ENCODE assay signal across 12 mouse cellular contexts in genomic region chr11:30231336-30231735, GRCm38 (mm10). TPM values are rescaled to one million over a fixed set of nuclear protein-coding genes. Genes with fewer than 3 reads are reported as not detected.
DNase-seq lines count a peak whose midpoint lies in the region; ATAC-seq and TF ChIP-seq lines count a peak whose summit lies in the region.
"Had no signal": no experiment of that assay in that cellular context is flagged by ENCODE, and none has a peak within 500 bp of the region (broad histone marks: within the 10 kb centered on the region; RNA-seq: fewer than 3 reads in every experiment).

No protein-coding gene starts in this region.

- intact Hi-C loops in heart, postnatal 25 days (cut with DNase I): loop anchor here (2.0 to 5.0 kb wide), 2 partner anchors 15 to 36 kb away; partner anchors contain the start of gene Sptbn1

- H3K36me3 ChIP-seq in intestine, embryonic 16.5 days (ENCODE audit: control insufficient read depth, insufficient read depth, low read length): no peaks in the 10 kb centered on the region
- no peaks in the 10 kb centered on the region for H3K36me3 ChIP-seq in intestine, postnatal 0 days (ENCODE audit: control insufficient read depth, insufficient read depth)
- no peaks in the 10 kb centered on the region for H3K36me3 ChIP-seq in neural tube, embryonic 15.5 days
- H3K36me3 ChIP-seq in hindbrain, embryonic 16.5 days (ENCODE audit: control insufficient read depth, insufficient read depth, low read length): no peaks in the 10 kb centered on the region
- H3K36me3 ChIP-seq: forebrain, embryonic 15.5 days; hindbrain, embryonic 15.5 days had no signal

- no peaks in the 10 kb centered on the region for H3K9me3 ChIP-seq in intestine, embryonic 16.5 days (ENCODE audit: control insufficient read depth, low read length)
- H3K9me3 ChIP-seq in intestine, postnatal 0 days (ENCODE audit: control insufficient read depth): no peaks in the 10 kb centered on the region
- no peaks in the 10 kb centered on the region for H3K9me3 ChIP-seq in neural tube, embryonic 15.5 days (replicated peaks)
- H3K9me3 ChIP-seq in hindbrain, embryonic 16.5 days (ENCODE audit: control insufficient read depth, low read length): no peaks in the 10 kb centered on the region
- H3K9me3 ChIP-seq: forebrain, embryonic 15.5 days; hindbrain, embryonic 15.5 days had no signal

- peaks cover 22% of the 10 kb centered on the region for H3K4me1 ChIP-seq in intestine, embryonic 16.5 days (ENCODE audit: control insufficient read depth, insufficient read depth, low read length)
- H3K4me1 ChIP-seq in intestine, postnatal 0 days (replicated peaks; ENCODE audit: control insufficient read depth, insufficient read depth, low read length): peaks cover 11% of the 10 kb centered on the region
- peaks cover 30% of the 10 kb centered on the region for H3K4me1 ChIP-seq in neural tube, embryonic 15.5 days
- peaks cover 12% of the 10 kb centered on the region for H3K4me1 ChIP-seq in hindbrain, embryonic 16.5 days (ENCODE audit: control insufficient read depth, insufficient read depth, low read depth, low read length)

- H3K27ac ChIP-seq in intestine, embryonic 16.5 days (ENCODE audit: low read length): 0 out of 2 replicates have a peak overlapping the region, but pooled peaks have one; percentile 38
- H3K27ac ChIP-seq in intestine, postnatal 0 days (ENCODE audit: low read depth, low read length): no peak overlapping the region
- no peak overlapping the region for H3K27ac ChIP-seq in neural tube, embryonic 15.5 days (replicated peaks)
- H3K27ac ChIP-seq in hindbrain, embryonic 16.5 days (ENCODE audit: low read depth, low read length): no peak overlapping the region
- H3K27ac ChIP-seq: forebrain, embryonic 15.5 days; hindbrain, embryonic 15.5 days had no signal

- H3K27me3 ChIP-seq in intestine, embryonic 16.5 days (replicated peaks; ENCODE audit: control insufficient read depth, insufficient read depth, low read length): no peaks in the 10 kb centered on the region
- H3K27me3 ChIP-seq in intestine, postnatal 0 days (replicated peaks; ENCODE audit: control insufficient read depth, insufficient read depth, low read length): no peaks in the 10 kb centered on the region
- H3K27me3 ChIP-seq in neural tube, embryonic 15.5 days (replicated peaks): no peaks in the 10 kb centered on the region
- no peaks in the 10 kb centered on the region for H3K27me3 ChIP-seq in hindbrain, embryonic 16.5 days (replicated peaks; ENCODE audit: control insufficient read depth, insufficient read depth, low read length)
- H3K27me3 ChIP-seq: forebrain, embryonic 15.5 days; hindbrain, embryonic 15.5 days had no signal

- no peak for TF ChIP-seq CTCF in intestine, postnatal 0 days (IDR thresholded peaks at IDR 0.05; ENCODE audit: low read depth)

- DNase-seq in heart, adult 11 months: peak; percentile 83
- DNase-seq in heart, postnatal 25 days (ENCODE audit: low spot score): no peak
- DNase-seq in neural tube, embryonic 10.5 days (ENCODE audit: extremely low spot score, low spot score): peak; percentile 6
- no peak for DNase-seq in liver
- DNase-seq: B cell, adult 2 months; thymus, postnatal 4 days had no signal

- 73% methylated on average over 3 of the region's 3 CpGs for WGBS in intestine, embryonic 16.5 days
- 65% methylated on average over 3 of the region's 3 CpGs for WGBS in intestine, postnatal 0 days
- 82% methylated on average over 3 of the region's 3 CpGs for WGBS in neural tube, embryonic 15.5 days
- WGBS in hindbrain, embryonic 16.5 days: 90% methylated on average over 3 of the region's 3 CpGs

- H3K9ac ChIP-seq in intestine, embryonic 16.5 days (ENCODE audit: low read depth, low read length): no peak overlapping the region
- no peak overlapping the region for H3K9ac ChIP-seq in intestine, postnatal 0 days (ENCODE audit: low read depth, low read length)
- no peak overlapping the region for H3K9ac ChIP-seq in neural tube, embryonic 15.5 days (replicated peaks)
- no peak overlapping the region for H3K9ac ChIP-seq in hindbrain, embryonic 16.5 days (ENCODE audit: low read depth, low read length)
- H3K9ac ChIP-seq: forebrain, embryonic 15.5 days; hindbrain, embryonic 15.5 days had no signal

- ATAC-seq in intestine, embryonic 16.5 days: 0 out of 2 replicates have a peak, but pooled peaks have one; percentile 9
- no peak for ATAC-seq in intestine, postnatal 0 days
- no peak for ATAC-seq in neural tube, embryonic 15.5 days (ENCODE audit: low FRiP score)
- no peak for ATAC-seq in hindbrain, embryonic 16.5 days

- no peak overlapping the region for H3K4me2 ChIP-seq in intestine, embryonic 16.5 days (ENCODE audit: low read depth, low read length)
- H3K4me2 ChIP-seq in intestine, postnatal 0 days (replicated peaks; ENCODE audit: low read depth): no peak overlapping the region
- no peak overlapping the region for H3K4me2 ChIP-seq in neural tube, embryonic 15.5 days
- no peak overlapping the region for H3K4me2 ChIP-seq in hindbrain, embryonic 16.5 days (ENCODE audit: low read length)
- H3K4me2 ChIP-seq: forebrain, embryonic 15.5 days; hindbrain, embryonic 15.5 days had no signal

- H3K4me3 ChIP-seq in intestine, embryonic 16.5 days (ENCODE audit: low read length): no peak overlapping the region
- H3K4me3 ChIP-seq in intestine, postnatal 0 days (ENCODE audit: low read depth, low read length): no peak overlapping the region
- H3K4me3 ChIP-seq in neural tube, embryonic 15.5 days (replicated peaks): no peak overlapping the region
- H3K4me3 ChIP-seq in hindbrain, embryonic 16.5 days (ENCODE audit: low read length): no peak overlapping the region
- H3K4me3 ChIP-seq: forebrain, embryonic 15.5 days; hindbrain, embryonic 15.5 days had no signal

RNA-seq across cellular contexts. Expression of gene Sptbn1, which starts 36.6 kb away (rescaled TPM):
- total RNA-seq in heart, postnatal 25 days (2021): 100 to 1,000 TPM; 487 to 529 TPM
- 98.1 and 110 TPM in 2 replicates for polyA plus RNA-seq in intestine, embryonic 16.5 days (2015; fragmentation: Nextera tagmentation; extraction: Ambion mirVana)
- polyA plus RNA-seq in intestine, postnatal 0 days (2015; fragmentation: Nextera tagmentation; extraction: Ambion mirVana): 73.5 and 84.7 TPM in 2 replicates
- polyA plus RNA-seq in neural tube, embryonic 15.5 days (2015; fragmentation: Nextera tagmentation; extraction: Ambion mirVana): 180 and 181 TPM in 2 replicates
- 182 and 196 TPM in 2 replicates for polyA plus RNA-seq in hindbrain, embryonic 16.5 days (2015; fragmentation: Nextera tagmentation; extraction: Ambion mirVana)

Comparison
In these comparisons a context has a peak if more than half of its experiments do, and no peak if none do; other contexts are left out.
1. DNase-seq: peak in heart, adult 11 months (single experiment) and neural tube, embryonic 10.5 days (single experiment); none in heart, postnatal 25 days (single experiment) and liver (single experiment).